Mouse (Mus musculus): ENCODE measurements around the gene Mydgf. TPM values are rescaled to one million over a fixed set of nuclear protein-coding genes. Genes with fewer than 3 reads are reported as not detected.

The Mydgf gene
- polyA plus RNA-seq, 1 experiment from 2014 or later, result 98.6 TPM

DNA sequence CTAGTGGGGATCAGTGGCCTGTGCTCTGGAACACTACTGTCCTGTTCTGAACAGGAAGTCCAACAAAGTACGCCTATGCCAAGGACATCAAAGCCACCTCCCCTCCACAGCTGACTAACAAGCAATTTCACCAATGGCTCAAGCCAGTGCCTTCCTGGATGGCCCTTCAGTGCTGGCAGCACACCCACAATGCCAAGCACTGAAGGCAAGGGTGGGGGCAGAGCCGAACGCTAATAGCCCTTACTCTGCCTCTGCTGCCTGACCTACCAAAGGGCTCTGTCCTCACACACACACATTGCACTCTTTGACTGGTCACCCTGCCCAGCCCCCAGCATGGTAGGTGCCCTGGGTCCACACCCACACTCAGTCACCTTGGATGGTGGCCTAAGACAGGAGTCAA, 25.1 kb upstream of the Mydgf start:
- Histone ChIP-seq H3K4me3 (no peak overlapping the region), H3K27me3 (no peaks in the 10 kb centered on the region), H3K36me3 (peaks cover 81% of the 10 kb centered on the region), H3K9me3 (no peaks in the 10 kb centered on the region), H3K9ac (no peak overlapping the region), H3K4me2 (replicated peaks) (no peak overlapping the region), H3K4me1 (no peaks in the 10 kb centered on the region), H3K27ac (no peak overlapping the region)
- WGBS, result 92% methylated on average over 3 of the region's 3 CpGs
- no peak for ATAC-seq (ENCODE audit: low FRiP score, low read depth)

DNA sequence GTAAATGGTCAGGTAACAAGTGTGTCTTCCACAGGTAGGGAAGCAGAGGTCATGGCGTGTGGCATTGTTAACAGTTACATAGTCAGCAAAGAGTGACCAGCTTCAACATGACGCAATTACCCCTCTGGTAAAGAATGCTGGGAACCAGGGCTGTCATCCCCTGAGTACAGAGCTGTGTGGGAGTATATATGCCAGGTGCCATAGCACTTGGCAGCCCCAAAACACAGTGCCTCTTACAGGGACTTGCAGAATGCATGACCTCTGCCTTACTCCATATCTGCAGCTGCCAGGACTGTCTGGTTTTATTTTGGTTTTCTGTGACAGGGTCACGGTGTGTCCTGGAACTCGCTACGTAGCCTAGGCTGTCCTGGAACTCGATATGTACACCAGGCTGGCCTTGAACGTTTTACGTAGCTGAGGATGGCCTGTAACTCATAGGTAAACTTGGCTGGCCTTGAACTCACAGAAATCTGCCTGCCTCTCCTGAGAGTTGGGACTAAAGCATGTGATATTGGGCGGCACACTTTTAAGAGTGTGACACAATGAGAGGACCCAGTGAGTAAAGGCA, 24.3 kb upstream of the Mydgf start:
- no peak overlapping the region for H3K9ac ChIP-seq
- WGBS, result 91% methylated on average over 9 of the region's 9 CpGs
- no peaks in the 10 kb centered on the region for H3K4me1 ChIP-seq
- no peak overlapping the region for H3K4me3 ChIP-seq
- ATAC-seq (ENCODE audit: low FRiP score, low read depth), result no peak
- H3K9me3 ChIP-seq, result no peaks in the 10 kb centered on the region
- H3K27ac ChIP-seq, result no peak overlapping the region
- H3K36me3 ChIP-seq, result peaks cover 89% of the 10 kb centered on the region
- H3K27me3 ChIP-seq, result no peaks in the 10 kb centered on the region
- no peak overlapping the region for H3K4me2 ChIP-seq (replicated peaks)

DNA sequence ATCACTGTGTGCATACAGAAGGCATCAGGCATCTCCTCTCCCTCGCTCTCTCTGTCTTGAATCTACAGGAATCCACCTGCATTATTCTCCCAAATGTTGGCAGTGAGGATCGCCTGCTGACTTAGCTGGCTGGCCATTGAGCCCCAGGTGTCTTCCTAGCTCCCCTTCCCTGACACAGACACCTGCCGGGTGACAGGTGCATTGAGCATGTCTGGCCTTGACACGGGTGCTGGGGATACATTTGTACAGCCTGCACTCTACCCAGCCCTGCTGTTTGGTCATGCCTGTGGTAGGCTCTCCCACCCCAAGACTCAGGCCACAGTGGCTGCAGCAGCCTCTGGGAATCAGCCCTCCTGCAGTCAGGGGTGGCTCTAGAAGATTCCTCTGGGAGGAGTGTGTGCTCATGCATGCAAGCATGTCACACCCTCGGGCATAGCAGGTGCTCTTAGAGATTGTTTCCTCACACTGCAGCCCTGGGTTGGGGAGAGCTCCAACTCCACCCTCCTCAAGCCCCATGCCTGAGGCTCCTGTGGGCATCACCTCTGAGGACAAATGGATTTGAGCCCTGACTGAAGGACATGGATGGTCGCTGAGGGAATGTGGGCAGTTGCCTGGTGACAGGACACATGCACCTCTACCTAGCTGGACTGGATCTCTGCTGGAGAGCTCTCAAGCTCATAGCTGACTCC, 23.4 kb upstream of the Mydgf start:
- no peaks in the 10 kb centered on the region for H3K9me3 ChIP-seq
- 81% methylated on average over 6 of the region's 6 CpGs for WGBS
- no peak for ATAC-seq (ENCODE audit: low FRiP score, low read depth)
- no peak overlapping the region for H3K9ac ChIP-seq
- H3K27me3 ChIP-seq, result no peaks in the 10 kb centered on the region
- peaks cover 98% of the 10 kb centered on the region for H3K36me3 ChIP-seq
- H3K27ac ChIP-seq, result no peak overlapping the region
- H3K4me2 ChIP-seq (replicated peaks), result no peak overlapping the region
- H3K4me1 ChIP-seq, result no peaks in the 10 kb centered on the region
- no peak overlapping the region for H3K4me3 ChIP-seq

DNA sequence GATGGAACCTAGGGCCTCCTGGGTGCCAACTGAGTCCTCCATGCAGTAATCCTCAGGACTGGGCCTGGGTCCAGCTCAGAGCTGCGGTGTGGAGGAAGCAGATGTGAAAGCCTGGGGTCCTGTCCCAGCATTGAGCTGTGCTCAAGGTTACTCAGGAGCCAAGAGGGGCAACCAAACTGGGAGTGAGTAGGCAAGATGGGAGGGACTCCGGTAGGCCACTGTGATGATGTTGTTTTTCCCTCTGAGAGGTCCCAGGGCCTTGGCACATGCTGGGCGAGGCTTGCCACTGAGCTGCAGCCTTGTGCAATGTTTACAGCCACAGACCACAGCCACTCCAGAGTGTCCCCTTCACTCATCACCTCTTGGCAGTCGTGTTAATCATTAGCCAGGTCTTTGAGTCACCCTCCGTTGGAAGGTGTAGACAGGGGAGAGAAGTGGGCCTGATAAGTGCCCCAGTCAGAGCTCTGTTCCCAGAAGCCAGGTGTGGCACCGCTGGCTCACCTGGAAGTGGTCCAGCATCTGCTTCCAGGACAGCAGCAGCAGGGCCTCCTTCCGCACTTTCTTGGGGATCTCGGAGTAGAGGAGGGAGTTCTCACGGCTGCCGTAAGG, 22.7 kb upstream of the Mydgf start:
- H3K4me3 ChIP-seq, result no peak overlapping the region
- H3K27me3 ChIP-seq, result no peaks in the 10 kb centered on the region
- H3K4me2 ChIP-seq (replicated peaks), result no peak overlapping the region
- WGBS, result 90% methylated on average over 10 of the region's 10 CpGs
- H3K9ac ChIP-seq, result no peak overlapping the region
- no peaks in the 10 kb centered on the region for H3K4me1 ChIP-seq
- no peak overlapping the region for H3K27ac ChIP-seq
- H3K36me3 ChIP-seq, result peaks cover 100% of the 10 kb centered on the region
- ATAC-seq (ENCODE audit: low FRiP score, low read depth), result no peak
- H3K9me3 ChIP-seq, result no peaks in the 10 kb centered on the region

DNA sequence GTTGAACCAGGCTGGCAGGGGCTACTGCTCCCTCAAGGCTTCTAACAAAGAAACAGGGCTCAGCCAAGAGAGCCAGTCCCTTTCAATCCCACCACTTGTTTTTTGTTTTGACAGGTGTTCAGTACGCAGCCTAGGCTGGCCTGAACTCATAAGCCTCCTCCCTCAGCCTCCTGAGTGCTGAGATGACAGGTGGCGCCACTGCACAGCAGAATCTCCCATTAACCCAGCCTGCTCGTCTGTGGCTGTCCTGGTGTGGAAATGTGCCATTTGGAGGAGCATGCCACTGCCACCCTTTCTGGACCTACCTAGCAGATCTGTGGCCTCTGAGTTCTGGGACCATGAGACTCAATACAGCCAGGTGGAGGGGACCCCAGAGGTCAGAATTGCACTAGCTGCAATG, 20.0 kb upstream of the Mydgf start:
- ATAC-seq (ENCODE audit: low FRiP score, low read depth), result no peak
- Histone ChIP-seq H3K9me3 (no peaks in the 10 kb centered on the region), H3K27me3 (no peaks in the 10 kb centered on the region), H3K27ac (no peak overlapping the region), H3K36me3 (peaks cover 90% of the 10 kb centered on the region), H3K4me3 (no peak overlapping the region), H3K4me2 (replicated peaks) (no peak overlapping the region), H3K4me1 (no peaks in the 10 kb centered on the region), H3K9ac (no peak overlapping the region)
- 66% methylated on average over 3 of the region's 3 CpGs for WGBS

DNA sequence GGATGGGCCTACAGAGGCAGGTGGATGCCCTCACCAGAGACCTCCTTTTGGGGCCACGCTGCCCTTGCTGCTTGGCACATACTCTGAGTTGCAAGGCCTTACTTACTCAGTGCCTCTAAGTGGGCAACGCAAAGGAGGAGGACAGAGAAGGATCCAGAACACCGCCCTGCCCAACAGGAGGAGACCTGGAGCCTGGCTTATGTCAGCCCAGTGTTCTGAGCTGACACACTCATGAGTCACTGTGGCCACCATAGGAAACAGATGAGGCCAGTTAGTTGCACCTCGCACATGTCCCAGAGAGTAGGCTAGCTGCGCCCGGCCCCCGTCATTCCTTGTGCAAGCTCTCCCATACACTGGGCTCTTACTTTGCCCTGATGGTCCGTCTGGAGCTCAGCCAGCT, 18.8 kb upstream of the Mydgf start:
- Histone ChIP-seq H3K4me3 (no peak overlapping the region), H3K4me2 (replicated peaks) (no peak overlapping the region), H3K9me3 (no peaks in the 10 kb centered on the region), H3K27ac (no peak overlapping the region), H3K9ac (no peak overlapping the region), H3K4me1 (no peaks in the 10 kb centered on the region), H3K36me3 (peaks cover 90% of the 10 kb centered on the region), H3K27me3 (no peaks in the 10 kb centered on the region)
- 94% methylated on average over 8 of the region's 8 CpGs for WGBS
- no peak for ATAC-seq (ENCODE audit: low FRiP score, low read depth)

DNA sequence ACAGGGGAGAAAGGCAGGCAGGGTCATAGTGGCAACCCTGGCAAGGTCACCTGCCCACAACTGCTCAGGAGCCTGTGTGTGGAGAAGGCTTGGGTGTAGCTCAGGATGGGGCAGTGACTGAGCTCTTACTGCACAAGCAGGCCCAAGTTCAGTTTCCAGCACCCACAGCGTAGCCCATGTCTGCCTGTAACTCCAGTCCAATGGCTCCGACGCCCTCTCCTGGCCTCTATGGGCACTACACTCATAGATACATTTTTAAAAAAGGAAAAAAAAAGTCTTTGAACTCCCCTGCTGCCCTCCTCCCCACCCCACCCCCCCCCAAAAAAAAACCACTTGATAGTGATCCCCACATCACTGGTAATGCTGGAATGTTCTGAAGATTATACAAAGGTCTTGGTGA, 17.9 kb upstream of the Mydgf start:
- H3K4me1 ChIP-seq, result no peaks in the 10 kb centered on the region
- no peak overlapping the region for H3K4me3 ChIP-seq
- H3K27ac ChIP-seq, result no peak overlapping the region
- WGBS, result 66% methylated on average over 3 of the region's 3 CpGs
- peaks cover 4% of the 10 kb centered on the region; the same call in 1 of the 2 replicates for H3K9me3 ChIP-seq
- no peak overlapping the region for H3K9ac ChIP-seq
- H3K27me3 ChIP-seq, result no peaks in the 10 kb centered on the region
- H3K36me3 ChIP-seq, result peaks cover 90% of the 10 kb centered on the region
- H3K4me2 ChIP-seq (replicated peaks), result no peak overlapping the region
- ATAC-seq (ENCODE audit: low FRiP score, low read depth), result no peak

DNA sequence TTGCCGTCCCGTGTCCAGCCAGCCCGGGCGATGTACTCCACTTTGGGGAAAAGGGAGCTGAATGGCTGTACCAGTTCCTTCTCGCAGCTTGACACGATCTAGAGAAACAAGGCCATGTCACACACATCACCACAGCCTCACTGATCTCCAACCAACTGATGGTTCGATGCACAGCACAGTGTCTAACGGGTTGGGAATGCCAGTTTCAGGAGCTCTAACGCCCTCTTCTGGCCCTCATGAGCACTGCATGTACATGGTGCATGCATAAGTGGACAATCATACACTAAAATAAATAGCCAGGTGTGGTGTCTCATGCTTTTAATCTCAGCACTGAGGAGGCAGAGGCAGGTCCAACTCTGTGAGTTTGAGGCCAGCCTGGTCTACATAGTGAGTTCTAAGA, 16.9 kb upstream of the Mydgf start:
- Histone ChIP-seq H3K27me3 (no peaks in the 10 kb centered on the region), H3K27ac (no peak overlapping the region), H3K9me3 (peaks cover 4% of the 10 kb centered on the region; the same call in 1 of the 2 replicates), H3K4me2 (replicated peaks) (no peak overlapping the region), H3K9ac (no peak overlapping the region), H3K4me3 (no peak overlapping the region), H3K4me1 (no peaks in the 10 kb centered on the region), H3K36me3 (peaks cover 90% of the 10 kb centered on the region)
- 88% methylated on average over 9 of the region's 9 CpGs for WGBS
- ATAC-seq (ENCODE audit: low FRiP score, low read depth), result no peak

DNA sequence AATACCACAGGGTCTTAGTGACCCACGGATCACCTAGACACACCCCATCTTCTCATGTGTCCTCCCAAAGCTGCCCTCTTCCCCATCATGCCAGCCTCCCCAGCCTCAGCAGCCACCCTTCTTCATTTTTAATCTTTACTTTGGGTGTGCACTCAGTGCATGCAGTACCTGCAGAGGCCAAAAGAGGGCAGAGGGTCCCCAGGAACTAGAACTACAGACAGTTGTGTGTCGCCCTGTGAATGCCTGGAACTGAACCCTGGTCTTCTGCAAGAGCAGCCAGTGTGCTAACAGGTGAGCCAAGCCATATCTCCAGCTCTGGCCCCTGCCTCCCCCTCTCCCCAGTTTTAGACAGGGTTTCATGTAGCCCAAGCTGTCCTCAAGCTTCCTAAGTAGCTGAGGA, 13.1 kb upstream of the Mydgf start:
- Histone ChIP-seq H3K9ac (no peak overlapping the region), H3K4me3 (no peak overlapping the region), H3K27me3 (no peaks in the 10 kb centered on the region), H3K4me1 (no peaks in the 10 kb centered on the region), H3K36me3 (peaks cover 88% of the 10 kb centered on the region), H3K9me3 (peaks cover 4% of the 10 kb centered on the region; the same call in 1 of the 2 replicates), H3K4me2 (replicated peaks) (no peak overlapping the region), H3K27ac (no peak overlapping the region)
- ATAC-seq (ENCODE audit: low FRiP score, low read depth), result no peak
- 61% methylated on average over 2 of the region's 2 CpGs for WGBS

DNA sequence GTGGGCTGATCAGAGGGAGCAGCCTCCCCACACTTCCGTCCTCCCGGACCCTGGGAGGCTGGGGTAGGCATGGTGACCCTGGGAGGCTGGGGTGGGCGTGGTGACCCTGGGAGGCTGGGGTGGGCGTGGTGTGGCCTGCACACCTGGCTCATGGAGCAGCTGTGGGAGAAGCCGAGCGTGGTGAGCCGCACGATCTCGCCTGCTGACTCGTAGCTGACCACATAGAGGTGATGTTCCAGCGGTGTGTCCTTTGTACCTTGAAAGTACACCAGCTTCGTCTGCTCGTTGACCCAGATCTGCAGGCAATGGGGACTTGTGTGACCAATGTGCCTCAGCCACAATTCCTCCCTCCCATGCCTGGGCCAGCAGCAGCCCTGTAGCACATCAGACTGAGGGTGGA, 11.0 kb upstream of the Mydgf start:
- 87% methylated on average over 13 of the region's 13 CpGs for WGBS
- H3K36me3 ChIP-seq, result peaks cover 94% of the 10 kb centered on the region

DNA sequence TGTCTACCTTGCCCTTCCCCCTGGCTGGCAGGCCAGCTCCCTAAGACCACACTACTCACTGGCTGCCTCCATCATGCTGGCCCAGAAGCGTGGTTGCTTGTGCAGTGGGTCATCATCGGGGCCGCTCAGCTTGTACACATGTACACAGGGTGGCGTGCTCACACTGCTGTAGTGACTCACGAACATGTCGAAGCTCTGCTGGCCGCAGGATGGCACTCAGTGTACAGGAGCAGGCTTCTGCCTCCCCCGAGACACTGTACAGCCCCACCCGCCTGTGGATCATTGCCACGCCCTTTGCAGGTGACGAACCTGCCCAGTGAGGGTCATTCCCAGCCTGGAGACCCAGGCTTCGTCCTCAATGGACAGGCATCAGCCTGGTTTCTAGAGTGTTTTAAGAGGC, 10.6 kb upstream of the Mydgf start:
- Histone ChIP-seq H3K36me3 (peaks cover 98% of the 10 kb centered on the region), H3K9me3 (peaks cover 4% of the 10 kb centered on the region; the same call in 1 of the 2 replicates), H3K4me3 (no peak overlapping the region), H3K4me1 (no peaks in the 10 kb centered on the region), H3K9ac (no peak overlapping the region), H3K27me3 (no peaks in the 10 kb centered on the region), H3K27ac (no peak overlapping the region), H3K4me2 (replicated peaks) (no peak overlapping the region)
- WGBS, result 92% methylated on average over 12 of the region's 12 CpGs
- ATAC-seq (ENCODE audit: low FRiP score, low read depth), result no peak

More for the DNA sequence above, 11.0 kb upstream of the Mydgf start:
- no peak for ATAC-seq (ENCODE audit: low FRiP score, low read depth)
- Histone ChIP-seq H3K9me3 (peaks cover 4% of the 10 kb centered on the region; the same call in 1 of the 2 replicates), H3K27ac (no peak overlapping the region), H3K4me3 (no peak overlapping the region), H3K4me1 (no peaks in the 10 kb centered on the region), H3K4me2 (replicated peaks) (no peak overlapping the region), H3K9ac (no peak overlapping the region), H3K27me3 (no peaks in the 10 kb centered on the region)

DNA sequence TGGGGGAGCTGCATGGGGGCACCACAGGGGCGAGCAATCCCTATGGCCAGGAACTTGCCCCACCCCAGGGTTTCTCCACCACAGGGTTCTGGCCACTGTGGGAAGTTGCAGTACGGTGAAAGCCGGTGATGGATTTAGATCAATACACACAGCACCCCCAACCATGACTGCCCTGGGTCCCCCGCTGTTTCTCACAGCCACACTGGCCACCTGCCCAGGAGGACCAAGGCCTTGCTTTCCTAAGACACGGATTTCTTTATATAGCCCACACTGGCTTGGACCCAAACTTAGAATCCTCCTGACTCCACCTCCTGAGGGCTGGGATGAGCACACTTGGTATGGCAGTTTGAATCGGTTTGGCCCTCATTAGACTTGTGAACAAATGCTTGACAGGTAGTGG, 7.5 kb upstream of the Mydgf start:
- no peak overlapping the region for H3K4me2 ChIP-seq (replicated peaks)
- H3K9ac ChIP-seq, result no peak overlapping the region
- H3K4me1 ChIP-seq, result no peaks in the 10 kb centered on the region
- H3K9me3 ChIP-seq, result no peaks in the 10 kb centered on the region
- H3K27ac ChIP-seq, result no peak overlapping the region
- 85% methylated on average over 6 of the region's 6 CpGs for WGBS
- H3K27me3 ChIP-seq, result no peaks in the 10 kb centered on the region
- peaks cover 94% of the 10 kb centered on the region for H3K36me3 ChIP-seq
- H3K4me3 ChIP-seq, result no peak overlapping the region
- ATAC-seq (ENCODE audit: low FRiP score, low read depth), result no peak

Measured in limb, embryonic 13.5 days (tissue).